Mouse (Mus musculus): ENCODE data around the gene Srpr. TPM values are rescaled to one million over a fixed set of nuclear protein-coding genes. Genes with fewer than 3 reads are reported as not detected.

Gene Srpr
- polyA plus RNA-seq, 1 experiment from 2014 or later, result 125 TPM

DNA sequence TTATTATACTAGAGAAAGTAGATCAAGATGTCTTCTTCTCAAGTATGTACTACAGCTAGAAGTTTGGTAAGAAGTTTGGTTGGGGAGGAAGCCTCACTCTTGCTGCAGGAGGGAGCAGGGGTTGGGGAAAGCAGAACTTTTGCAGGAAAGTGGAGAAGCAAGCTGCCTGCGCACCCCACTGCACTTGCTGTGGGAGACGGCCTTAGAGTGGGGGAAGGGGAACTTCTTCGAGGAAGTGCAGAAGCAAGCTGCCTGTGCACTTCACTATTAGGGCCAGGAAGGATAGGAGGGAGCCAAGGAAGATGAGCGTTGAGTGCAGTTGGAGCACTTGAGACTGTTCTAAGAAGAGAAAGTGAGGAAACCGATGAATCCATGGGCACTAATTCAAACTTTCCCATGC is 16.6 kb upstream of the Srpr start:
- no peak overlapping the region for H3K9ac ChIP-seq (ENCODE audit: low read depth, low read length)
- H3K4me3 ChIP-seq (ENCODE audit: low read length), result no peak overlapping the region
- no peak overlapping the region for H3K27ac ChIP-seq (ENCODE audit: low read depth, low read length)
- no peak for ATAC-seq (ENCODE audit: low FRiP score, low TSS enrichment)
- H3K4me1 ChIP-seq (ENCODE audit: control insufficient read depth, insufficient read depth, low read length), result no peaks in the 10 kb centered on the region
- no peak overlapping the region for H3K4me2 ChIP-seq (replicated peaks; ENCODE audit: low read depth, low read length)
- peaks cover 10% of the 10 kb centered on the region; the same call in 1 of the 2 replicates for H3K36me3 ChIP-seq (ENCODE audit: control insufficient read depth, insufficient read depth, low read length)
- WGBS, result 48% methylated on average over 5 of the region's 5 CpGs
- no peaks in the 10 kb centered on the region for H3K27me3 ChIP-seq (ENCODE audit: control insufficient read depth, insufficient read depth, low read length)
- H3K9me3 ChIP-seq (ENCODE audit: control insufficient read depth, low read length), result no peaks in the 10 kb centered on the region

DNA sequence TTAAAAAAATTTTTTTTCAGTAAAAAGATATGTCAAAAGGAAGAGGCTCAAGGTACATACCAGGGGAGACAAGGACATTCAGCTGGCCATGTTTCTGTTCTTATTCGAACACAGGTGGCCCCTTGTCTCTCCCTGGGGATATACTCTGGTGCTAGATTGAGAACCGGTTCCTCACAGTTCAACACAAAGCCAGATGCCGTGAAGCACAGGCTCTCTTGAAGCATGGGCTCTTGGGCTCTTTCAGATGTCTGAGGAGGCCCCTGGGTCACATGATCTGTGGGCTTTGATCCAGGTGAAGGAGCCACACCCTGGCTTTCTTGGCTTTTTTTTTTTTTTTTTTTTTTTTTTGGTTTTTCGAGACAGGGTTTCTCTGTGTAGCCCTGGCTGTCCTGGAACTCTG is 13.5 kb upstream of the Srpr start:
- H3K4me1 ChIP-seq (ENCODE audit: control insufficient read depth, insufficient read depth, low read length), result no peaks in the 10 kb centered on the region
- no peaks in the 10 kb centered on the region for H3K27me3 ChIP-seq (ENCODE audit: control insufficient read depth, insufficient read depth, low read length)
- no peak overlapping the region for H3K4me3 ChIP-seq (ENCODE audit: low read length)
- 78% methylated on average over 4 of the region's 4 CpGs for WGBS
- no peak overlapping the region for H3K27ac ChIP-seq (ENCODE audit: low read depth, low read length)
- no peaks in the 10 kb centered on the region for H3K9me3 ChIP-seq (ENCODE audit: control insufficient read depth, low read length)
- ATAC-seq (ENCODE audit: low FRiP score, low TSS enrichment), result no peak
- H3K9ac ChIP-seq (ENCODE audit: low read depth, low read length), result no peak overlapping the region
- no peak overlapping the region for H3K4me2 ChIP-seq (replicated peaks; ENCODE audit: low read depth, low read length)
- H3K36me3 ChIP-seq (ENCODE audit: control insufficient read depth, insufficient read depth, low read length), result peaks cover 28% of the 10 kb centered on the region

DNA sequence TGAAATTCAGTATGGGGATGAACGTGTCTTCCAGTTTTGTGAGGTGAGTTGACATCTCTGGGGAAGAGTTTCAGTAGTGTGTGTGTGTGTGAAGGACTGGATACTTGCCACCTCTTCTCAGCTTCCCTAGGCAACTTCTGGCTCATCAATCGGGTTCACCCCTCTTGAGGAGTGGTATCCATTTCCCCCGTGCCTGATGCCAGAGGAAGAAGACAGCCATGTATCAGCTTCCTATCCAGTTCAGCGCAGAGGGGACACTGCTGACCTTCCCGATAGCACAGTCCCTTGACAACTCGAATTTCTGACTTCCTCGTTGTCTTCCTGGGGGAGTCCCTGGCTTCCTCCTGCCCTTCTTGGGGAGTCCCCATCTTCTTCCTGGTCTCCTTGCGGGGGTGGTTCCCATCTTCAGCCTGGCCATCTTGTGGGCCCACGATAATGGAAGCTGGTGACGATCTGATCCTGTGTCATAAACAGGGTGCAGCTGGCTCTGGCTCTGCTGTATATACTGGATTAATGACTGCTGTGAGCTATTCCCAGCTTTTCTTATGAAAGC is 12.5 kb upstream of the Srpr start:
- no peaks in the 10 kb centered on the region for H3K27me3 ChIP-seq (ENCODE audit: control insufficient read depth, insufficient read depth, low read length)
- H3K9me3 ChIP-seq (ENCODE audit: control insufficient read depth, low read length), result no peaks in the 10 kb centered on the region
- H3K4me2 ChIP-seq (replicated peaks; ENCODE audit: low read depth, low read length), result no peak overlapping the region
- no peak overlapping the region for H3K4me3 ChIP-seq (ENCODE audit: low read length)
- no peak for ATAC-seq (ENCODE audit: low FRiP score, low TSS enrichment)
- 77% methylated on average over 10 of the region's 10 CpGs for WGBS
- no peak overlapping the region for H3K9ac ChIP-seq (ENCODE audit: low read depth, low read length)
- no peaks in the 10 kb centered on the region for H3K4me1 ChIP-seq (ENCODE audit: control insufficient read depth, insufficient read depth, low read length)
- H3K27ac ChIP-seq (ENCODE audit: low read depth, low read length), result no peak overlapping the region
- H3K36me3 ChIP-seq (ENCODE audit: control insufficient read depth, insufficient read depth, low read length), result peaks cover 28% of the 10 kb centered on the region

DNA sequence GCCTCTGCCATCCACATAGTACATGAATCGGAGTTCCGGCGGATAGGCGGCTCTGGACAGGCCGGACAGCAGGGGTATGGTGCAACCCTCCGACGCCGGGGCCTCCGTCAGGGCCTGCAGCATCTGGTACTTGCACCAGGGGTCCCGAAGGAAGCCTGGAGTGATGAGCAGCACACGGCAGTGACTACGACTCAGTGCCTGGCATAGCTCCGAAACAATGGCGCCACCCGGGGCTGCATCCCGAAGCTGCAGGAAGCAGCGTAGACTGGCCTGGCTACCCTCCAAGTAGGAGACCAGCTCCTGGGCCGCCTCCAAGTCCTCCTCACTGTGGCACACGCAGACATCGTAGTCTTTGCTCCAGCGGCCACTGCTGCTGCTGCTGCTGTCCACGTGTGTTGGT is 11.3 kb upstream of the Srpr start:
- 80% methylated on average over 22 of the region's 22 CpGs for WGBS
- Histone ChIP-seq H3K9ac (ENCODE audit: low read depth, low read length) (no peak overlapping the region), H3K9me3 (ENCODE audit: control insufficient read depth, low read length) (no peaks in the 10 kb centered on the region), H3K4me3 (ENCODE audit: low read length) (no peak overlapping the region), H3K4me2 (replicated peaks; ENCODE audit: low read depth, low read length) (no peak overlapping the region), H3K27ac (ENCODE audit: low read depth, low read length) (no peak overlapping the region), H3K4me1 (ENCODE audit: control insufficient read depth, insufficient read depth, low read length) (no peaks in the 10 kb centered on the region), H3K36me3 (ENCODE audit: control insufficient read depth, insufficient read depth, low read length) (peaks cover 28% of the 10 kb centered on the region), H3K27me3 (ENCODE audit: control insufficient read depth, insufficient read depth, low read length) (no peaks in the 10 kb centered on the region)
- ATAC-seq (ENCODE audit: low FRiP score, low TSS enrichment), result 0 out of 2 replicates have a peak, but pooled peaks have one; percentile 39

DNA sequence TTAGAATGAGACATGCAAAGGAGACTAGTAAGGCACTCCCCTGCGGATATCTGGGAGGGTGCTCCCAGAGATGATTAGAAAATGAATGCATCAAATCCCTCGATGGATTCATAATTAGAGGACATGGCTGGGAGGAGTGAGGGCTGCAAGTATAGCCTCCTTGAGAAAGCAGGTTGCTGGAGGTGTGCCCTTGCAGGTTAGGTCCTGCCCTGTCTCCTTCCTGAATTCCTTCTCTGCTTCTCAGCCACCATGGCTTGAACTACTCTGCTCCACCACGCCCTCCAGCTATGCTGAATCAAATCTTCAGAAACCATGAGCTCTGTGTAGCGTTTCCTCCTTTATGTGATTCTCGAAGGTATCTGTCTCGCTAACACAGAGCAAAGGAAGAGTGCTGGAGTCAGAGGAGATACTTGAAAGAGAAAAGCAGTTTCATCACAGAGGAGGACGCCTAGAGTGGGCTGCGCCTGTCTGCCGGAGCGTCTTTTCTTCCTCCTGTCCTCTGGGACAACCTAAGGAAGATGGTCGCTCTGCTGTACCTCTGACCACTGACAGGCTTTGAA is 6.9 kb upstream of the Srpr start:
- ATAC-seq (ENCODE audit: low FRiP score, low TSS enrichment), result no peak
- Histone ChIP-seq H3K27me3 (ENCODE audit: control insufficient read depth, insufficient read depth, low read length) (no peaks in the 10 kb centered on the region), H3K4me2 (replicated peaks; ENCODE audit: low read depth, low read length) (no peak overlapping the region), H3K4me1 (ENCODE audit: control insufficient read depth, insufficient read depth, low read length) (no peaks in the 10 kb centered on the region), H3K36me3 (ENCODE audit: control insufficient read depth, insufficient read depth, low read length) (peaks cover 20% of the 10 kb centered on the region), H3K4me3 (ENCODE audit: low read length) (no peak overlapping the region), H3K9me3 (ENCODE audit: control insufficient read depth, low read length) (no peaks in the 10 kb centered on the region), H3K9ac (ENCODE audit: low read depth, low read length) (no peak overlapping the region), H3K27ac (ENCODE audit: low read depth, low read length) (no peak overlapping the region)
- 85% methylated on average over 11 of the region's 11 CpGs for WGBS

DNA sequence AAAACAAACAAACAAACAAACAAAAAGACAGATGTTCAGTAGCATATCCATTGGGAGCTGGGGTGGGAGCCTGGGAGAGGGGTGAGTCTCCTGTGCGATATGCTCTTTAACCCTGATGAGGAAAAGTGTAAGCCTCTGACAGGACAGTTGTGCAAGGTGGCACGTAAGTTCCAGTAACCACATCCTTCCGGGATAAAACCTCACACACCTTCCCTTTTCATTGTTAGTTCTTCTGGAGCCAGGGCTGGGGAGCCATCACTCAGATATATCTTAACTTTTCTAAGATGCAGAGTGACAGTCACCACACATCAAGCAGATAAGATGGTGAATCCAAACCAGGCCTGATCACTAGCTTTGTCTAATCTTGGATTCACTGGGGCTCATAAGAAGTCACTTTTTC is 5.9 kb upstream of the Srpr start:
- ATAC-seq (ENCODE audit: low FRiP score, low TSS enrichment), result no peak
- H3K27ac ChIP-seq (ENCODE audit: low read depth, low read length), result no peak overlapping the region
- H3K27me3 ChIP-seq (ENCODE audit: control insufficient read depth, insufficient read depth, low read length), result no peaks in the 10 kb centered on the region
- 0 out of 2 replicates have a peak, but pooled peaks cover 3% of the 10 kb centered on the region for H3K4me1 ChIP-seq (ENCODE audit: control insufficient read depth, insufficient read depth, low read length)
- no peaks in the 10 kb centered on the region for H3K9me3 ChIP-seq (ENCODE audit: control insufficient read depth, low read length)
- no peak overlapping the region for H3K9ac ChIP-seq (ENCODE audit: low read depth, low read length)
- no peak overlapping the region for H3K4me2 ChIP-seq (replicated peaks; ENCODE audit: low read depth, low read length)
- peaks cover 13% of the 10 kb centered on the region for H3K36me3 ChIP-seq (ENCODE audit: control insufficient read depth, insufficient read depth, low read length)
- 94% methylated on average over 3 of the region's 3 CpGs for WGBS
- H3K4me3 ChIP-seq (ENCODE audit: low read length), result no peak overlapping the region

DNA sequence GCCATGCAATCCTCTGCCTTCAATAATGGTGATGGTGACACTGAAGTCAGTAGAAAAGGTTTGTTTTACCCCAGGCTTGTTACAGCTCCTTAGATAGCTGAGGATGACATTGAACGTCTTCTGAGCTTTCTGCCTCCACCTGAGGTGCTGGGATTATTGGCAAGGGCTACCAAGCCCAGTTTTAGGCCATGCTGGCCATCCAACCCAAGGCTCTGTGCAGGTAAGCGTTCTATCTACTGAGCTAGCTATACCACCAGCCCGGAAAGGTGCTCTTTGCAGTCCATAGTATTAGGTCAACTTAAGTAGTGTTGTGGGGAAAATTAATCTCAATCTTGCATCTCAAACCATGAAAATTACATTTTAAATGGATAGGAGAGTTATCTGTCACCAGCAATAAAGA is 2.4 kb upstream of the Srpr start:
- Histone ChIP-seq H3K4me2 (replicated peaks; ENCODE audit: low read depth, low read length) (no peak overlapping the region), H3K4me3 (ENCODE audit: low read length) (no peak overlapping the region), H3K4me1 (ENCODE audit: control insufficient read depth, insufficient read depth, low read length) (peaks cover 8% of the 10 kb centered on the region), H3K27ac (ENCODE audit: low read depth, low read length) (no peak overlapping the region), H3K27me3 (ENCODE audit: control insufficient read depth, insufficient read depth, low read length) (no peaks in the 10 kb centered on the region), H3K9ac (ENCODE audit: low read depth, low read length) (no peak overlapping the region), H3K9me3 (ENCODE audit: control insufficient read depth, low read length) (no peaks in the 10 kb centered on the region), H3K36me3 (ENCODE audit: control insufficient read depth, insufficient read depth, low read length) (no peaks in the 10 kb centered on the region)
- no peak for ATAC-seq (ENCODE audit: low FRiP score, low TSS enrichment)
- WGBS, result 89% methylated on average over 3 of the region's 3 CpGs

DNA sequence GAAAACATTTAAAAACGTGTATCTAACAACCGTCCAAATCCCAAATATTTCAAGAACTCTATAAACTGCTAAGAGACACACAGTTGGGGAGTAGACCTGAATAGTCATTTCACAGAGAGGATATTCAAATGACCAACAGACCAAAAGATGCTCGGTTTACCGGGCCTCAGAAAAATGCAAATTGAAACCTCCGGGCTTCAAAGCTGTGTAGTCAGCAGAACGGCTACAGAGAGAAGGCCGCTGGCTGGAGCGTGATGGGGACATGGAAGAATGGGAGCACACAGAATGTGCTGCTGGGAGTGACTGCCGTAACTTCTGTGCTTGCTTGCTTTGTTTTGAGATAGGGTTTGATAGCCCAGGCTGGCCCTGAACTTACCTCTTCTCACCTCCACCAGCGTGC is 1.6 kb upstream of the Srpr start:
- WGBS, result 67% methylated on average over 10 of the region's 10 CpGs
- no peak overlapping the region for H3K27ac ChIP-seq (ENCODE audit: low read depth, low read length)
- H3K36me3 ChIP-seq (ENCODE audit: control insufficient read depth, insufficient read depth, low read length), result no peaks in the 10 kb centered on the region
- no peaks in the 10 kb centered on the region for H3K9me3 ChIP-seq (ENCODE audit: control insufficient read depth, low read length)
- H3K4me1 ChIP-seq (ENCODE audit: control insufficient read depth, insufficient read depth, low read length), result peaks cover 8% of the 10 kb centered on the region
- H3K27me3 ChIP-seq (ENCODE audit: control insufficient read depth, insufficient read depth, low read length), result no peaks in the 10 kb centered on the region
- no peak for ATAC-seq (ENCODE audit: low FRiP score, low TSS enrichment)
- H3K9ac ChIP-seq (ENCODE audit: low read depth, low read length), result no peak overlapping the region
- no peak overlapping the region for H3K4me3 ChIP-seq (ENCODE audit: low read length)
- H3K4me2 ChIP-seq (replicated peaks; ENCODE audit: low read depth, low read length), result no peak overlapping the region

DNA sequence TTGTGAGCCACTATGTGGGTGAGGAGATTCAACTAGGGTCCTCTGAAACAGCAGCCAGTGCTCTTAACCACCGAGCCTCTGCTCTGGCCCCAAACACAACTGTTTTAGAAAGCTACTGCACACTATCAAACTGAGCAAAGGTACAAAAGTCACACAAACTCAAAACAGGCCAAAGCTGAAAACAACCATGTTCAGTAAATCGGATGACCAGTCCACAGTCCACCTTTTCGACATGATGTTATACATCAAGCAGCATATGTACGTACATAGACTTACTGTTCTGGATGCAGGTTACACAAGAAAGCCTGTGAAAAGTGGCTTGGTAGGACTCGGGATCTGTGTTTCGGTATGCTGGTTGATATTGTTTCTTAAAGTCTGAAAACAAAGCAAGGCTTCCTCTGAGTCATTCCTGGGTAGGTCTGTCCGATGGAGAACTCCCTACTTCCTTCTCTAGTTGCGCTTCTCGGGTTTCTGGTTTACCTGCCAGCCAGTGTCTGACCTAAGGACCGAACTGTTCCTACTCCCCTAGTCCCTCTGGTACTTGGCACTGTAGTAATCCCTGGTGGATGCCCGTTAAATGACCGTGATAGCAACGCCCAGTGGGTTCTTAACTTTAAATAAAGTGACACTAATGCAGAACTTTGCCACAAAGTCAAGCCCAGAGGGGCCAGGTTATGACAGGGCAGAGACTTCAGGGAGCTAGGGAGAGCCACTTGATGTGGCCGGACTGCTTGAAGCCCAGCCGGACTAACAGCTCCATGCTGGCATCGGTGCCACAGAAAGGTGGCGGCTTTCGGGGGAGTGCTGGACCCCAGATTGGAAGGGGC is 817 bp upstream of the Srpr start:
- Histone ChIP-seq H3K4me1 (ENCODE audit: control insufficient read depth, insufficient read depth, low read length) (peaks cover 8% of the 10 kb centered on the region), H3K9me3 (ENCODE audit: control insufficient read depth, low read length) (no peaks in the 10 kb centered on the region), H3K27ac (ENCODE audit: low read depth, low read length) (0 out of 2 replicates have a peak overlapping the region, but pooled peaks have one; percentile 30), H3K36me3 (ENCODE audit: control insufficient read depth, insufficient read depth, low read length) (no peaks in the 10 kb centered on the region), H3K4me2 (replicated peaks; ENCODE audit: low read depth, low read length) (peak overlapping the region; percentile 81), H3K27me3 (ENCODE audit: control insufficient read depth, insufficient read depth, low read length) (no peaks in the 10 kb centered on the region), H3K4me3 (ENCODE audit: low read length) (peak overlapping the region; percentile 62), H3K9ac (ENCODE audit: low read depth, low read length) (peak overlapping the region; percentile 78)
- WGBS, result 22% methylated on average over 18 of the region's 18 CpGs
- peak; percentile 69 for ATAC-seq (ENCODE audit: low FRiP score, low TSS enrichment)
